Mouse (Mus musculus) brain, adult 2 months (tissue): ENCODE measurements around the gene Cox20.
"Not testable (repeated sequence)": the region's sequence is repeated elsewhere in the genome, so short reads cannot be mapped to it uniquely, and the experiment has no call there.

Experiments used
- DNase-seq: peaks from one replicate; pipeline ENCODE4 v3.0.0; 2011; ENCODE audit warnings: low read depth, low spot score

Gene Cox20

GRCm38 (mm10) chr1:178318389-178319184 lies at the start of gene Cox20:
Gene Cox20, plus strand, starts transcription at chr1:178319130.
- DNase-seq: peak; percentile 99

GRCm38 (mm10) chr1:178270635-178271034 lies 48.3 kb upstream of the Cox20 start:
- DNase-seq: no peak

DNA sequence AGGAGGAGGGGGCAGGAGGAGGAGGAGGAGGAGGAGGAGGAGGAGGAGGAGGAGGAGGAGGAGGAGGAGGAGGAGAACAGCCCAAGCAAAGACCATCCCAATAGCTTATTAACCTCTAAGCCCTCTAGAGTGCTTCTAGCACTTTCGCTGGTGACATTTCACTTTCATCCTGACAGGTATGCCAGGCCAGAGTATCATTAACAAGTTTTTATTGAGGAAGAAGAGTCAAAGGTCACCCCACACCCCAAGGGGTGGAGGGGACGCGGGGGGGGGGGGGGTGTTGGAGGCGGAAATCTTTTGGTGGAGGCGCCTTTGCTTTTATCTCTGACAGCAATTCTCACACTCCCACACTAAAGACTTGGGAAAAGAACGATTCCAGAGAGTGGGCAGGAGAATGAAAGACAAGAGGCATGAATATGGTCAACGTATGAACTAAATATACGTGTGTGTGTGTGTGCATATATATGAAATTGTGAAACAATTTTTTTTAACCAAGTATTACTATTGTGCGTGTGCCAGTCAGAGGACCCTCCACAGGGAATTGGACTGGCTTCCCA lies 43.7 kb upstream of the Cox20 start:
- peak; percentile 57 for DNase-seq

DNA sequence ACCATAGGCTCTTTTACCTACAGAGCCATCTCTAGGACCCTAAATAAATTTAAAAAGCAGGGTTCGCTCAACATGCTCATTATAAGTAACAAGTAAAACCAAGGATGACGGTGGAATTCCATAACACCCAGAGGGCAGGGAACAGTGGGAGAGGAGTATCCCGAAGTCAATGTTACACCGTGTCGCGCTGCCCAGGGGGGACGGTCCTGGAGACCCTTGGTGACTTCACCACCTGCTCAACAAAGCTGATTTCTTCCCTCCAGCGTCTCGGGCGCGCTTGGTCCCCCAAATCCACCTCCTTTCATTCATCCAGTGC lies 43.2 kb upstream of the Cox20 start:
- peak; percentile 7 for DNase-seq

DNA sequence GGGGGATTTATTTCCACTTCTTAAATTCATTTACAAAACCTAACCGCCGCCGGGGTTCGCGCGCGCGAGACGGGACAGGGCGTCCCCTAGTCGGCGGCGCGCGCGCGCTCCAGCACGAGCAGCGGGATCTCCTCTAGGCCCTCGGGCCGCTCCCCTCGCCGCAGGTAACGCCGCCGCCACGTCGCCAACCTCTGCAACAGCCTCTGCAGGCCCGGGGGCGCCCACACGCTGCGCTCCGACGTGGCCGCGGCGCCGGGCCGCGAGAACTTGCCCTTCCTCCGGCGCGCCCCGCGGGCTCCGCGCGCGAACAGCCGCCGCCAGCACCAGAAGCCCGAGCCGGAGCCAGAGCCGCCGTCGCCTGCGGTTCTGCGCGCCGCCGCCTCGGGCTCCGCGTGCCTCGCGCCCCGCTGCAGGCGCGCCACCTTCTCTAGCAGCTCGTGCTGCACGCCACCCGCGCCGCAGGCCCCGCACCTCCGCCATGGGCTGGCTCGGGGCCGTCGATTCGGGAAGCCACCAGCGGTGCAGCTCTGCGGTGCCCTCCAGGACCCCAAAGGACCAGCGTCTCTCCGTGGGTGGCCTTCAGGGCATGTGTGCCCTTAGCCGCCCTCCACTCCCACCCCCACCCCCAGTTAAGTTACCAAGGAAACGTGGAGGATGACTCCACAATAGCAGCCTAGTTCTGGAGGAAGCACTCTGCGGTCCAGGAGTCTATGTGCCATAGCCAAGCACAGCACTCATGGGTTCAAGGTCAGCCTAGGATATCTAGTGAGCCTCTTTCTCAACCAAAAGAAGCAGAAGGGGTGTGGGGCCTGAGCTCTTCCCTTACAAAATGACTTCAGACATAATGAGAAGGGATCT lies 42.6 kb upstream of the Cox20 start:
- peak; percentile 88 for DNase-seq

- DNase-seq: not testable (repeated sequence)
These were observed 35.6 kb upstream of the Cox20 start for GRCm38 (mm10) chr1:178283314-178283713.

GRCm38 (mm10) chr1:178283946-178284720 lies 34.8 kb upstream of the Cox20 start:
- DNase-seq: no peak

- no peak for DNase-seq
These were observed 31.2 kb upstream of the Cox20 start for GRCm38 (mm10) chr1:178287601-178288176.

- DNase-seq: no peak
These were observed 27.2 kb upstream of the Cox20 start for GRCm38 (mm10) chr1:178291716-178292115.

DNA sequence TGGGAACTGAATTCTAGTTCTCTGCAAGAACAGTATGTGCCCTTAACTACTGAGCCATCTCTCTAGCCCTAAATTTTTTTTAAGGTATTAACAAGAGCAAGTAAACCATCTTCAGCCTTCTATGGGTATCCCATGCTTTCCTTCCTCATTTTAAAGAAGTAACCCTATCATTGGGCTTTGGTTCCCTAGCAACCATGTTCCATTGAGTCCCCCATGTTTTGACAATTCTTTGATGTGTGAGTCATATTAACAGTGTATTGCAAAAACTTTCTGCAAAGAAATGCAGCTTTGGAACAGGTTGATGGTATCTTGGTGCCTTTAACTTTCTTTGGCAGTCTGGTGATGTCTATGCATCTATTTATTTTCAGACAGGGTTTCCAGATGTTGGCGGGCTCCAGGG lies 24.9 kb upstream of the Cox20 start:
- DNase-seq: peak; percentile 65

- not testable (repeated sequence) for DNase-seq
These were observed 17.7 kb upstream of the Cox20 start for GRCm38 (mm10) chr1:178301261-178301660.

- DNase-seq: peak; percentile 89
These were observed 15.5 kb upstream of the Cox20 start for GRCm38 (mm10) chr1:178303425-178303824.

GRCm38 (mm10) chr1:178309487-178309886 lies 9.4 kb upstream of the Cox20 start:
- no peak for DNase-seq

DNA sequence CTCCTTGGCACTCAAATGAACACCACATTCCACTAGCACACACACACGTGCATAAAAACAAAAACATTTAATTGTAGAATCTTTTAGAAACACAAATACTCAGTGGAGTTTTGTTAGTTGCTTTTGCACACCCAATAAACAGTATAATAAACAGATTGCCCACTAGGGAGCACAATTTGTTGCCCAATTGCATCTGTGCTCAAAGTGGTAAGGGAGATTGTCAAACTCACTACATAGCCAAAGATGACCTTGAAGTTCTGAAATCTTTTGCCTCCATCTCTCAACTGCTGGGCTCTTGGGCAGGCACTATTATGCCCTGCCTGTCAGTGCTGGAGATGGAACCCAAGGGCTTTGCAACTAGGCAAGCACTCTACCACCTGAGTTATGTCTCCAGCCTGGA lies 8.8 kb upstream of the Cox20 start:
- DNase-seq: no peak

GRCm38 (mm10) chr1:178313039-178313597 lies 5.8 kb upstream of the Cox20 start:
- no peak for DNase-seq

- no peak for DNase-seq
These were observed 4.7 kb upstream of the Cox20 start for GRCm38 (mm10) chr1:178314236-178314635.

DNA sequence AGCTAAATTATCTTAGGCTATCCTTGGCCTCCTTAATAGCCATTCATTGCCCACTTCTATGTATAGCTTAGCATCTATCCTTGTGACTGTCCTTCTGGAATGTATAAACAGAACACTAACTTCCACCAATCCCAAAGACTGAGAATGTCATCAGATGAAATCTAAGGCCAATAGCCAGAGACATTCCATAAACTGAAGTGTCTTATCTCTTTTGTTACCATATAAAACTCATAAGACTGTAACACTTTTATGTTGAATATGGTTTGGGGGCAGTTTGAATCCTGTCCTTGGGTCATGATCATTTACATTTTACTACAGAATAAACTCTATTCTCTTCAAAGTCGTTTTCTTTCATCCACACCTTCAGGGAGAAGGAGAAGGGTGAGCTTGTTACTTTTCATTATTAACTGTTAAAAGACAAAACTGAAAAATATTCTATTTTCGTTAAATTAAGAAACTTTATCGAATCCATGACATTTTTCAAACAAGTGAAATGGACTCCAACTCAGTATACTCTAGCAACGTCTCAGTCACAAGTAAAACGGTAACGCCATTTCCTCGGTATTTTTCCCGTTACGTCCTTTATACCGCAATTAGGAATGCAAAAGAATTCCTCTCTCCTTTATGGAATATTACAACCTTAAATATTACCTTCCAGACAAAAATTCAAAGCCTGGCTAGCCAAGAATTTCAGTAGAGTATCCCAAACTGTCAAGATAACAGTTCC lies 1.5 kb upstream of the Cox20 start:
- DNase-seq: peak; percentile 58

- DNase-seq: no peak
These were observed 935 bp upstream of the Cox20 start for GRCm38 (mm10) chr1:178318002-178318388.

DNA sequence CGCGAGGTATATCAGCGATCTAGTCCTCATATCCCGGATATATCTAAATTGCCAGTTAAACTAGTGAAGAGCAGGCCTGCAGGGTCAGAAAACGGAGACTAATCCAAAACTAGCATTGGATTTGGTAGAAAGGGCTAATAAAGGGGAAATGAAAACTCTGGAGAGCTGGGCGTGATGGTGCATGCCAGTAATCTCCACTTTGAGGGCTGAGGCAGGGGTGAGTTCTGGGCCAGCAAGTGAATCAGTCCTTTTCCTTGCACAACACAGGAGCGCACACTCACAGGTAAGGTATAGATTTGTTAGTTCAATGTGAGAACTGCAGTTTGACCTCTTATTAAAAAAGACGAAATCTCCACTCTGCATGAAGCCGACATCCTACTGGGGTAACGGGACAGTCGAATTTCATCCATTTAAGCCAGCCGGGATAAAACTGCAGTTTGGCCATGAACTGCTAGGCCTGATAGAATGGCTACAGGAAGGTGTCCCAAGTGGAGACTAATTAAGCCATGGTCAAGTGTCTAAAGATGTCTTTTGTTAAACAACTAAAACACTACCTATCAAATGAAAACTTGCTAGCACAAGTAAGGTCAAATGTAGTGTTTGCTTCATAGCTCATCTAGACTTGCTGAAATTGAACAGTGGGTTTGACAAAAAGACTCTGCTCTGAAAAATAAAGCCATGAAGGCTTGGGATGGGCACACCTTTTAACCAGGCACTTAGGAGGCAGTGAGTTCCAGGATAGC lies 536 bp downstream of the Cox20 start:
- peak; percentile 56 for DNase-seq
